Mouse (Mus musculus): ENCODE data around the gene Strbp. TPM values are rescaled to one million over a fixed set of nuclear protein-coding genes. Genes with fewer than 3 reads are reported as not detected.

Strbp gene
- polyA plus RNA-seq, 1 experiment from 2014 or later: 112 TPM

DNA sequence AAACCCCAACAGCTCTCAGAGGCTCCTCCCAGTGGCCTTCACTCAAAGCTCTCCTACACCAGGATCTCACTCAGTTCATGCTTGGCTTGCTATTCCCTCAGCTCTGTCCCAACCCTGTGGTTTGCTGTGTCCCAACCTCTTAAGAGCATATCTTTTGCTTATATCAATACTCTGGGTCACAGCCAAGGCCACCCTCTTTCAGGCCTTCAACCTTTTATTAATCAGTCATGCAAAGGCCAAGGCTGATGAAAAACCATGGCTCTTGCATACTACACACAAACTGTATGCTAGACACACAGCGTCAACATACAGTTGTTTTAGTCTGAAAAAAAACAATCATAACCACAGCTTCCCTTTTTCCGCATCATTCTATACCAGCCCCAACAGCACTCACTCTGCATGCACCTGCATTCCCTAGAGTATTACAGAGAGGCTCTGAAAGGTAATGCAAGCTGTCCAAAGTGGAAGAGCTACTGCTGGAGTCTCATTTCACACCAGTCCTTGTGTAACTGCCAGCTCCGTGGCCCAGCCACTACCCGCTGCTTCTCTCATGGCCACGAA lies 27.7 kb upstream of the Strbp start:
- ATAC-seq (ENCODE audit: low FRiP score): no peak
- Histone ChIP-seq H3K4me1 (peaks cover 12% of the 10 kb centered on the region), H3K36me3 (replicated peaks) (no peaks in the 10 kb centered on the region), H3K9ac (no peak overlapping the region), H3K27ac (no peak overlapping the region), H3K9me3 (no peaks in the 10 kb centered on the region), H3K4me3 (replicated peaks) (no peak overlapping the region), H3K27me3 (no peaks in the 10 kb centered on the region), H3K4me2 (no peak overlapping the region)
- 87% methylated on average over 5 of the region's 5 CpGs for WGBS

DNA sequence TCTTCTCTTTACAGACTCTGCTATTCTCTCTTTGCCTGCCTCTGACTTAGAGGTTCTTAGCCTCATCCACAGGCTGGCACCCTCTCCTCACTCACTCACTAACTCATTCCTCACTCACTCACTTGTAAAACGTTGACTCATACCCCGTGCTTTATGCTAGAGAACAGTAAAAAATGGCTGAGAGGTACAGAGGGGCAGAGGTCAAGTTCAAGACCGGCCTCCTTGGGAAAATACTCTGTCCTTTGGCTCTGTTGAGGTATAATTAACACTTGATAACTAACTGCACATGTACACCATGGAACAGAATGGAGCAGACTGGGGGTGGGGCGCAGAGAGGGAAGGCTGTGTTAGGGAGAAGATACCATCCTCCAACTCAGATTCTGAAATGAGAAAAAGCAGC lies 20.6 kb upstream of the Strbp start:
- no peak overlapping the region for H3K4me2 ChIP-seq

DNA sequence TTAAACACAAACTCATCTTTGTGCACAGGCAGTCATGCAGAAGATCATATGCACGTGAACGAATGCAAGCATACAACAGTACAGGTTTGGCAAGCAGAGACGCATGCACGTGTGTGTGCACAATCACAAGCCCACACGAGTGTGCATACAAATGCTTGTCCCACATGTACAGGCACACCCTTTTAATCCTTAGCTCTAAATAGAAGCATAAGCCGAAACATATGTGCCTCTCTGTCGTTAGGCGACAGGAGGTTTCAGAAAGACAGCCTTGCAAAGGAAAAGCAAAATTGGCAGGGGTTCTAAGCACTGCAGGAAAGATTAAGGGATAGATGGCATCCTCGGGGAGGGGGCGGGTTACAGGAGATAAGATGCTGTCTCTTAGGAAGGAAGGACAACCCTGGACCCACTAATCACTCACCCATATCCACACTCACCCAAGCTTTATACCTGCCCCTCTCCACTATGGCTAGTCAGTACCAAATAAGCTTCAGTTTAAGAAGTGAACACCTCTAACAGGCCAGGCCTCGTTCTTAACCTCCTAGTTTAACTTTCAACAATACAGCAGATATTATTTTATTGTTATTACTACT lies 19.9 kb upstream of the Strbp start:
- H3K9me3 ChIP-seq: no peaks in the 10 kb centered on the region
- H3K4me2 ChIP-seq: no peak overlapping the region

More for the DNA sequence above, 20.6 kb upstream of the Strbp start:
- no peaks in the 10 kb centered on the region for H3K9me3 ChIP-seq
- ATAC-seq (ENCODE audit: low FRiP score): no peak
- H3K9ac ChIP-seq: no peak overlapping the region
- no peaks in the 10 kb centered on the region for H3K27me3 ChIP-seq
- H3K27ac ChIP-seq: no peak overlapping the region
- peaks cover 13% of the 10 kb centered on the region for H3K4me1 ChIP-seq
- H3K4me3 ChIP-seq (replicated peaks): no peak overlapping the region
- no peaks in the 10 kb centered on the region for H3K36me3 ChIP-seq (replicated peaks)
- 73% methylated on average over 4 of the region's 4 CpGs for WGBS

DNA sequence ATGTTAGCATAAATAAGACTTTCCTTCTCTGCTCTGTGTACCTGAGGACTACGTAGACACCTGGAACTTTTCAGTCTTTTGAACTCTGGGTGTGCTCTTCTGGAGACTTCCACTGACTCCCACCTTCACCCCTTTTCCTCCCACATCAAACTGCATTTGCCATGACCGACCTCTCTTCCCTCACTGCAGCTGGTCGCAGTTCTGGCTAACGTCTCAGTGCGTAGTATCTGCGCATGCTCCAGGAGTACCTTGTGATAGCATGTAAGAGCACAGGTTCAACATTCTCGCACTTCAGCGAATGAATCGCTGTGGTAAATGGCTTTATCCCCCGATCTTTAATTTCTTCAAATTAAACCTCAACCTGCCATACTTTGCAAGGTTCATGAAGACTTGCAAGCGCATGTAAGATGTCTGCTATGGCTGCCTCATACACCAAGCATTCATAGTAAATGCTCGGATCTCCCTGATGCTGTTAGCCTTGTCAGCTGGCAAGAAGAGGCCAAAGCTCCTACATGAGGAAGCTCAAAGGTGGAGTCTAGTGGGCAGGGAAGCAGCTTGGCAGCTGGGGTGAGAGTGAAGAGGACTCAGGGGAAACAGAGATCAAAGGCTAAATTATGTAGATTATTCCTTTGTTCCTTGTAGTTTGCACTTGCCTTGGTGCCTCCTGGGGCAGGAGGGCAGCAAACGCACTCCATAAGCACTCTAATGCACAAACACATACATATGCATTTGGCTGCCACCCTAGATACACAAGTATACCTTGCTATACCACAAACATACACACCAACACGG lies 19.2 kb upstream of the Strbp start:
- H3K27ac ChIP-seq: no peak overlapping the region
- no peaks in the 10 kb centered on the region for H3K36me3 ChIP-seq (replicated peaks)
- ATAC-seq (ENCODE audit: low FRiP score): no peak
- no peaks in the 10 kb centered on the region for H3K27me3 ChIP-seq
- H3K4me2 ChIP-seq: no peak overlapping the region
- H3K9ac ChIP-seq: no peak overlapping the region
- H3K4me1 ChIP-seq: peaks cover 13% of the 10 kb centered on the region
- no peaks in the 10 kb centered on the region for H3K9me3 ChIP-seq
- H3K4me3 ChIP-seq (replicated peaks): no peak overlapping the region
- WGBS: 87% methylated on average over 14 of the region's 14 CpGs

More for the DNA sequence above, 19.9 kb upstream of the Strbp start:
- Histone ChIP-seq H3K4me1 (peaks cover 13% of the 10 kb centered on the region), H3K4me3 (replicated peaks) (no peak overlapping the region), H3K27me3 (no peaks in the 10 kb centered on the region), H3K27ac (0 out of 2 replicates have a peak overlapping the region, but pooled peaks have one; percentile 19), H3K9ac (no peak overlapping the region), H3K36me3 (replicated peaks) (no peaks in the 10 kb centered on the region)
- WGBS: 68% methylated on average over 11 of the region's 11 CpGs
- ATAC-seq (ENCODE audit: low FRiP score): no peak

DNA sequence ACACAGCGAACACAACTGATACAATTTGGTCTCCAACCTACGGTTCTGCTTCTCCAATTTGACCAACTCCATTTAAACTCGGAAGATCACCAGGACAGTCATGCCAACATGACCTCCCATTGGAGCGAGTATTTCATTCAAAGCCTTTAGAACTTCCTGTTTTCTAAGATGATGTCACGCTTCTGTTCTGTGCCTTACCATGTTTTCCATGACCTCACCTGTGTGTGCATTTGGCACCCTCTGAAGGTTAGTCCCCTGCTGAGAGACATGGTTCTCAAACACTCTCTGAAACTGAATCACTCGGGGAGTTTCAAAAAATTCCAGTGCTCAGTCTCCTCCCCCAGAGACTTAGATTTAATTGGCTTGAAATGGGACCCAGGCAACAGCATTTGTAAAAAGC lies 12.6 kb upstream of the Strbp start:
- Histone ChIP-seq H3K36me3 (replicated peaks) (no peaks in the 10 kb centered on the region), H3K27me3 (no peaks in the 10 kb centered on the region), H3K4me2 (no peak overlapping the region), H3K27ac (no peak overlapping the region), H3K4me3 (replicated peaks) (no peak overlapping the region), H3K9ac (no peak overlapping the region), H3K9me3 (no peaks in the 10 kb centered on the region), H3K4me1 (no peaks in the 10 kb centered on the region)
- ATAC-seq (ENCODE audit: low FRiP score): no peak
- WGBS: 83% methylated on average over 6 of the region's 6 CpGs

DNA sequence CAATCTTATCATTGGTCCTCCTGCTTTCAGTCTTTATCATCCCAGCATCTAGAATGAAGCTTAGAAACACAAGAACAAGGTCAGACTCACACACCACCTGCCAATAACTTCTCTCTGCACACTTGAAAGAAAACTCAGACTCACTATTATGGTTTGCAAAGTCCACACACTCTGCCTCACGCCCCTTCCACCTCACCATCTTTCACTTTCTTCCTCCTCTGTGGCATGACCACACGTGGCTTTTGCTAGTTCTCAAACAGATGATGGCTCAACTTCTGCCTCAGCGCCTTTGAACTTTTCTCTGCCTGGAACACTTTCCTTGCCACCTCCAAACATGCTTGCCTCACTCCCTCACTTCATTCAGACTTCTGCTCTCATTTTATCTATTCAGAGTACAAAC lies 11.7 kb upstream of the Strbp start:
- no peaks in the 10 kb centered on the region for H3K36me3 ChIP-seq (replicated peaks)
- WGBS: 82% methylated on average over 3 of the region's 3 CpGs

DNA sequence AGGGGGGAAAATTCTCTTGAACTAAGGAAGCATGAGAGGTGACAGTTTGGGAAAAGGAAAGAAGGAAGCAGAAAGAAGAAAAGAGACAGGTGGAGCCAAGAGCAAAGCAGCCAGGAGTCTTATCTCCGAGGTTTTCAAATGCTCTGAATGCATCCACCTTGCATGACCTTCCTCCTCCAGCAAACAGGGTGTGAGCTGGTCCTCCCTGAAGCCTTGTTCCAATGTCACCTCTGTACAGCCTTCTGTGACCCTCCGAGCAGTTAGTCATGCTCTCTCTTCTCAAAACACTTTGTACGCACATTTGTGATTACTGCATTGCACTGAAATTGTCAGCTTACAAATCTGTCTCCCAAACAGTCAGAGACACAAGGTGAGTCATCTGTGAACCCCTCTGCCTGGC lies 9.4 kb upstream of the Strbp start:
- Histone ChIP-seq H3K4me3 (replicated peaks) (no peak overlapping the region), H3K4me1 (no peaks in the 10 kb centered on the region), H3K36me3 (replicated peaks) (no peaks in the 10 kb centered on the region), H3K4me2 (no peak overlapping the region), H3K9ac (no peak overlapping the region), H3K9me3 (no peaks in the 10 kb centered on the region), H3K27me3 (no peaks in the 10 kb centered on the region), H3K27ac (no peak overlapping the region)
- ATAC-seq (ENCODE audit: low FRiP score): no peak
- WGBS: 84% methylated on average over 3 of the region's 3 CpGs

More for the DNA sequence above, 11.7 kb upstream of the Strbp start:
- H3K27me3 ChIP-seq: no peaks in the 10 kb centered on the region
- H3K9me3 ChIP-seq: no peaks in the 10 kb centered on the region
- no peak for ATAC-seq (ENCODE audit: low FRiP score)
- no peaks in the 10 kb centered on the region for H3K4me1 ChIP-seq
- H3K9ac ChIP-seq: no peak overlapping the region
- no peak overlapping the region for H3K27ac ChIP-seq
- no peak overlapping the region for H3K4me3 ChIP-seq (replicated peaks)
- no peak overlapping the region for H3K4me2 ChIP-seq

DNA sequence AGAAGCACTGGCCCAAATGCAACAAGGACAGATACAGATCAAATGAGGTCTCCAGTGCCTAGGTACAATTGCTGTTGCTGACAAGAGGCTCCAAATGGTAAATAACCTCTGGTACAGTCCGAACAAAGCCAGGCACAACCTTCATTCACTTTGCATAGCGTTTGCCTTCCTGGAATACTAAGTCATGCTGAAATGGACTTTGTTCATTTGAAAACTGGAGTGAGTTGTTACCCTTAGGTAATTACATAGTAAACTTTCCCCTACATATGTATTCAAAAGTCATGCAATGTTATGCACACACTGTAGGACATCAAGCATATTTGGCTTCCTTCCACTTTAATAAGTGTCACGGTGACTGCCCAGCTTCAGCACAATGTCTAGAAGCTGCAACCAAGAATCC lies 5.2 kb upstream of the Strbp start:
- peaks cover 5% of the 10 kb centered on the region for H3K4me1 ChIP-seq
- H3K4me3 ChIP-seq (replicated peaks): no peak overlapping the region
- no peak overlapping the region for H3K9ac ChIP-seq
- H3K36me3 ChIP-seq (replicated peaks): no peaks in the 10 kb centered on the region
- ATAC-seq (ENCODE audit: low FRiP score): no peak
- H3K9me3 ChIP-seq: no peaks in the 10 kb centered on the region
- no peak overlapping the region for H3K27ac ChIP-seq
- 90% methylated on average over 3 of the region's 3 CpGs for WGBS
- no peak overlapping the region for H3K4me2 ChIP-seq
- 0 out of 2 replicates have a peak, but pooled peaks cover 9% of the 10 kb centered on the region for H3K27me3 ChIP-seq

DNA sequence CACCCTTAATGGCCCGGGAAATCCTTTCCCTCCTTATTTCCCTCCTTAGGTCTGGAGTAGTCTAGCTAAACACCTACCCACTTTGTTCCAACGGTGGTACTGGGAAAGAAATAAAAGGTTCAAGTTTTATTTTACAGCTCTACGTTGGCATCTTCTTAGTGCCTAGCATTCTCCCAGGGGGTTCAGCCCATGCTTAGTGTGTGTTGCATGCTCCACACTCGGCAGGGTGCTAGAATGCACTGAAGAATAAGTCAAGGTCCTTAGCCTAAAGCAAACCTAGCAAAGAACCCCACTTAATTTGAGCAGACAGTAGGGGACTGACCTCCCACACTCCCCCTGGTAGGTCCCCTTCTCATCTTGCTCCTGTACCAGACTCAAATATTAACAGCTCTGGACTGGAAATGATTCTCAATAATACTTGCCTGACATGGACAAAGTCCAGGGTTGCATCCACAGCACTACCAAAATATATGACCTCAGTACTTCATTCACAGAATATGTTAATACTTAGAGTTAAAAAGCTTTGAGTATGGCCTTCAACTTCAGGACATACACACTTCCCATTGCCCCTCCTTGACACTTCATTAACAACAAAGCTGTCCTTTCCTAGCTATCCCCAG lies 592 bp upstream of the Strbp start:
- ATAC-seq (ENCODE audit: low FRiP score): no peak
- 15% methylated on average over 4 of the region's 4 CpGs for WGBS

DNA sequence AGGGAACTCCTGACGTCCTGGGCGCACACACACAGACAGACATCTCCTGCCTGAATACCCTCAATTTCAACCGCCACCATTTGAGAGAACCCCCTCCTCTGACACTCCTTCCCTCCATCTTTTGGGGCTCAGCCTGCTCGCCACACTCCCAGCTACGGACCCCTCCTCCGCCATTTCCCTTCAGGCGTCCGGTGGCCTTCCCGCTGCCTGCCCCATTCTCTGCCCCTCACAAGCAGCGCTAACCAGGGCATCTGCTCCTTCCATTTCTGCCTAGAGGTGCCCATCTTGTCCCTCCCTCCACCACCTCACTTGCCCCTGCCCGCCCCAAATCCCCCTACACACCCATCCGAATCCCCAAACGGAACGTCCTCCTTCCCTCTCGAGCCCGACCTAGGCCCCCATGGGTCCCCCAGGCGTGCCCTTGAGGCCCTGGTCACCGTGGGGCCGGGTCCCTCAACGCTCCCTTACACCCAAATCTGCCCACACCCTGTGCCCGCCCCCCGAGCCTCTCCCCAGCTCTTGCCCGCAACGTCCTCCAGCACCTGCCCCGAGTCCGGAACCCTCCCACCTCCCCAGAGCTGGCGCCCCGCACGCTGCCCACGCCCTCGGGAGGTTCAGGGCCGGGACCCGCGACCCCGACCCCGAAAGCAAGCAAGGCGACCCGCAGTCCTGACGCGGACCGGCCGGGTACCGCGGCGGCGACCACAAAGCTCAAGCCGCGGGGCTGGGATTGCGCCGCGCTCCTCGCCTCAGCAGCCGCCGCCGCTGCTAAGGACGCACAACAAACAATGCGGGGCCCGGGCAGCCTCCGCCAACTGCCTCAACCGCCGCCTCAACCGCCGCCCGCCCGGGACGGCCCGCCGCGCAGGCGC lies 1.1 kb downstream of the Strbp start:
- Histone ChIP-seq H3K27ac (peak overlapping the region; percentile 94), H3K4me1 (peaks cover 29% of the 10 kb centered on the region), H3K4me2 (peak overlapping the region; percentile 83), H3K36me3 (replicated peaks) (0 out of 2 replicates have a peak, but pooled peaks cover 3% of the 10 kb centered on the region), H3K9ac (peak overlapping the region; percentile 96), H3K27me3 (0 out of 2 replicates have a peak, but pooled peaks cover 9% of the 10 kb centered on the region), H3K4me3 (replicated peaks) (peak overlapping the region; percentile 96), H3K9me3 (no peaks in the 10 kb centered on the region)
- ATAC-seq (ENCODE audit: low FRiP score): peak; percentile 74
- under 1% methylated on average over 55 of the region's 70 CpGs for WGBS

More for the DNA sequence above, 592 bp upstream of the Strbp start:
- Histone ChIP-seq H3K27ac (peak overlapping the region; percentile 94; the same call in 1 of the 2 replicates), H3K4me3 (replicated peaks) (peak overlapping the region; percentile 96), H3K27me3 (0 out of 2 replicates have a peak, but pooled peaks cover 9% of the 10 kb centered on the region), H3K36me3 (replicated peaks) (no peaks in the 10 kb centered on the region), H3K9me3 (no peaks in the 10 kb centered on the region), H3K4me2 (peak overlapping the region; percentile 83), H3K9ac (peak overlapping the region; percentile 71), H3K4me1 (peaks cover 29% of the 10 kb centered on the region)

DNA sequence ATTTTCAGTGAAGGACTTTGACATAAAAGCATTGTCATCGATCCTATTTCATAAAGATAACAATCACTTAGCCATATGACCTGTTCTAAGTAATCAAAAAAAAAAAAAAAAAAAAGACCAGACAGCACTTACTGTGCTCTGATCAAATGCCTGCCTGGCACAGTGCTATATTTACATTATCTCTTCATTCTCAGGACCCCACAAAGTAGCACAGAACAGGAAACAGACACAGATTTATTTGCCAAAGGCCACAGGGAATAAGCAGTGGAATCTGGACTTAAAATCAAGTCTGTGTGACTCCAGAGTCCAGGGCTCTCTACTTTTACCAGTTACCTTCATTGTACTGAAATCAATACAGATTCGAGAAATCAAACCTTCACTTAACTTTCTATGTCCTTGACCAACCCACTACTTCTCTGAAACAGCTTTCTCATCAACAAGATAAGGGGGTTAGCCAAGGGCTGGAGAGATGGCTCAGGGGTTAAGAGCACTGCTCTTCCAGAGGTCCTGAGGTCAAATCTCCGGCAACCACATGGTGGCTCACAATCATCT lies 14.5 kb downstream of the Strbp start:
- H3K27me3 ChIP-seq: no peaks in the 10 kb centered on the region
- H3K9me3 ChIP-seq: no peaks in the 10 kb centered on the region
- ATAC-seq (ENCODE audit: low FRiP score): no peak
- H3K27ac ChIP-seq: no peak overlapping the region
- H3K4me1 ChIP-seq: no peaks in the 10 kb centered on the region
- H3K4me2 ChIP-seq: no peak overlapping the region
- no peak overlapping the region for H3K9ac ChIP-seq
- H3K4me3 ChIP-seq (replicated peaks): no peak overlapping the region
- no peaks in the 10 kb centered on the region; the same call in 1 of the 2 replicates for H3K36me3 ChIP-seq (replicated peaks)
- WGBS: 83% methylated on average over 3 of the region's 3 CpGs

Data from forebrain, embryonic 12.5 days (tissue).